Mouse (Mus musculus) adrenal gland (tissue): ENCODE data around the gene Oas3.

Experiments
- intact Hi-C: fragments of 180-260 bp; cut with DNase I; formaldehyde crosslinking; loops from one replicate; pipeline ENCODE4 v1.15.1; 2025

The Oas3 gene

DNA sequence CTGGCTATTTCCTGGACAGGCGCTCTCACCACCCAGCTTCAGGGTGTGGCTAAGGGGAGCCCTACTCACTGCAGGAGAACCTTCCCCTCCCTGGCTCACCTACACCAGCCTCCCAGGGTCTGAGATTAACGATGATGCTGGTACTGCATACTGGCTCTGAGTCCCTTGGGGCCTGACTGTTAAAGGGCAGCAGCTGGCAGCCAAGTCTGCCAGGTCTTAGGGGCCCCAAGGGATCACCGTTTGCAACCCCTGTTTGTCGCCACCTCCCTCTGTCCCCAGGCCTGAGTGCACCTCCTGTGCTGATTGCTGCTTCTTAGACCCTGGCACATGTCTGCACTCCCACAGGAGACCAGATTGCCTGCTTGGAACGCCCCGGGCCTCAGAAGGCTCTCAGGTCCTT, 73.0 kb downstream of the Oas3 start:
- intact Hi-C loops, result no loop called here

DNA sequence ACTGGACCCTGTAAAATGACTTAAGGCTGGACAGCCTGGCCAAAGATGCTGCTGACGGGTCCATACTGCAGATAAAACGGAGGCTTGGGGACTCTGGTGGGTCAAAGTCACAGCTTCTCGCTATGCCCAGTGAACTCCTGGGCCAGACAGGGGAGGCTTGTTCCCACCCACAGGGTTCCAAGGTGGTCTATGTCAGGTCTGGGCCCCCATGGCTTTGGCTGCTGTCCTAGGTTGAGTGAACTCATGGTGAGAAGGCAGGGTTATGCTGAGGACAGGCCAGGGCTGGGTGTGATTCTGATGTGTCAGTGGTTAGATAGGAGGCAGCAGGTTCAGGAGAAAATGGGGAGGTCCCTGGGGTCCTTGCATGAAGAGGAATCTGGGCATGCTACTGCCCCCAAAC, 73.8 kb downstream of the Oas3 start:
- intact Hi-C loops, result no loop called here
